Mouse (Mus musculus): Measurements from ENCODE around the gene Prickle2. TPM values are rescaled to one million over a fixed set of nuclear protein-coding genes. Genes with fewer than 3 reads are reported as not detected.

Gene Prickle2
- polyA plus RNA-seq (2021; fragmentation: Nextera tagmentation) = 21.3 and 23.7 TPM in 2 replicates
- long read RNA-seq, experiment 1, full-length matches to known transcripts = 12 of 83 reads
- long read RNA-seq, experiment 1, partial matches to known transcripts = 5 of 83 reads
- long read RNA-seq, experiment 1, other reads (novel, unspliced or antisense) = 66 of 83 reads
- long read RNA-seq, experiment 2, partial matches to known transcripts = 9 of 46 reads
- long read RNA-seq, experiment 2, other reads (novel, unspliced or antisense) = 36 of 46 reads

GRCm38 (mm10) chr6:92706145-92706466, at the start of gene Prickle2:
Prickle2 (minus strand) TSS chr6:92706155.

Other genes starting within 250 kb of the Prickle2 start
- not detected in 2 replicates for gene A730049H05Rik, start 110.3 kb upstream of the Prickle2 start, polyA plus RNA-seq (2021; fragmentation: Nextera tagmentation)
- not detected in 2 replicates for gene Gm15737, start 163.2 kb upstream of the Prickle2 start, polyA plus RNA-seq (2021; fragmentation: Nextera tagmentation)
- gene Adamts9, start 237.3 kb upstream of the Prickle2 start, polyA plus RNA-seq (2021; fragmentation: Nextera tagmentation) = 0.10 and 0.15 TPM in 2 replicates